Mouse (Mus musculus): ENCODE data around the gene Hfe2. TPM values are rescaled to one million over a fixed set of nuclear protein-coding genes. Genes with fewer than 3 reads are reported as not detected.
"Not testable (repeated sequence)": the region's sequence is repeated elsewhere in the genome, so short reads cannot be mapped to it uniquely, and the experiment has no call there.

The Hfe2 gene
- total and polyA plus RNA-seq, 2 experiments from 2014 or later: 0.78 to 2.1 TPM

DNA sequence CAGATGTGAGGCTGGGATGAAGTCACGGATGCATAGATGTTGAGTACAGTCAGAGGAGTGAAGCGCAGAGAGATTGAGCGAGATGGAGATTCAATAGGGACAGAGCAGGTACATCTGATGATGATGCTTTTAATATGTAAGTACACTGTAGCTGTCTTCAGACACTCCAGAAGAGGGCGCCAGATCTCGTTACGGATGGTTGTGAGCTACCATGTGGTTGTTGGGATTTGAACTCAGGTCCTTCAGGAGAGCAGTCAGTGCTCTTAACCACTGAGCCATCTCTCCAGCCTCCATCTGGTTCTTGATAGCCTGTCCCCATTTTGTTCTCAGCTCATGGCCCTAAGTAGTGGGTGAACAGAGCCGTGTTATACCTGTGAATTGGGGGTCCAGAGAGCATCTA, 41.9 kb upstream of the Hfe2 start:
- ATAC-seq; H3K27me3 ChIP-seq (ENCODE audit: insufficient read depth, low read length): not testable (repeated sequence)
- TF ChIP-seq CTCF (IDR thresholded peaks at IDR 0.05; ENCODE audit: low read depth): peak; percentile 20; the same call in 1 of the 2 replicates

DNA sequence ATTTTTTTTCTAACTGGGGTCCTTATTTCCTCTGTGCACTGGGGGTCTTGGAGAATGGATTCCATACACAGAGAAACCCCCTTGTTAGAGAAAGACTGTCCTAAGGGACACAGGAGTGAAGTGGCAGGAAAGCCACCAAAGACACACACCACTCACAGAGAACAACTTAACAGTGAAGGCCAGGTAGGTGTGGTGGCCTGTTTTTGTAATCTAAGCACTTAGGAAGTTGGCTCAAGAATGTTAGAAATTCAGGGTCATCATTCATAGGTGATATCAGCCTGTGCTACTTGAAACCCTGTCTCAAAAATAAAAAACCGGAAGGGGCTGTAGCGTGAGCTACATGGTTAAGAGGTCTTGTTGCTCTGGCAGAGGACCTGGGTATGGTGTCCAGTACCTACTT, 41.0 kb upstream of the Hfe2 start:
- Histone ChIP-seq H3K4me3 (ENCODE audit: low read length) (no peak overlapping the region), H3K36me3 (ENCODE audit: insufficient read depth, low read length) (no peaks in the 10 kb centered on the region), H3K4me2 (ENCODE audit: low read depth, low read length) (no peak overlapping the region), H3K9ac (replicated peaks; ENCODE audit: low read length) (no peak overlapping the region), H3K9me3 (ENCODE audit: low read length) (no peaks in the 10 kb centered on the region), H3K27ac (no peak overlapping the region), H3K4me1 (ENCODE audit: insufficient read depth, low read length) (no peaks in the 10 kb centered on the region), H3K27me3 (ENCODE audit: insufficient read depth, low read length) (no peaks in the 10 kb centered on the region)
- DNase-seq (ENCODE audit: low spot score) (no peak), ATAC-seq (no peak)
- TF ChIP-seq CTCF (IDR thresholded peaks at IDR 0.05; ENCODE audit: low read depth): no peak
- WGBS: 100% methylated on average over 2 of the region's 2 CpGs

More for the DNA sequence above, 41.9 kb upstream of the Hfe2 start:
- H3K36me3 ChIP-seq (ENCODE audit: insufficient read depth, low read length); H3K9ac ChIP-seq (replicated peaks; ENCODE audit: low read length); DNase-seq (ENCODE audit: low spot score); H3K4me1 ChIP-seq (ENCODE audit: insufficient read depth, low read length); H3K27ac ChIP-seq; H3K4me2 ChIP-seq (ENCODE audit: low read depth, low read length); H3K4me3 ChIP-seq (ENCODE audit: low read length); H3K9me3 ChIP-seq (ENCODE audit: low read length): not testable (repeated sequence)
- 49% methylated on average over 7 of the region's 7 CpGs for WGBS

DNA sequence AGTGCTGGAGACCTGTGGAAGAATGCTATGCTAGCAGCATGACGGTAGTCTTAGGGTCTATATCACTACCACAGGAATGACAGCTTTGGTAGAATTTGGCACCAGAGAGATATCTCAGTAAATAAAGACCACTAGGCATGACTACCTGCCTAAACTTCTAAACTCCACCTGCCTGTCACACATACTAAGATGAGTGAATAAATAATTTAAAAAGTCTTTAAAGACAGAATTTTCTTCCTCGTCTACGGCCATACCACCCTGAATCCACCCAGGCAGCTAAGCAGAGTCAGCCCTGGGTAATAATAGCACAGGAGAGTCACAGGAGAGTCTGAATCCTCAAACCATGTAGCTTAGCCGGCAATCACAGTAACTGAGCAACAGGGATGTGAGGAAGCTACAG, 40.1 kb upstream of the Hfe2 start:
- DNase-seq (ENCODE audit: low spot score) (no peak), ATAC-seq (no peak)
- no peak overlapping the region for H3K9ac ChIP-seq (replicated peaks; ENCODE audit: low read length)
- H3K27me3 ChIP-seq (ENCODE audit: insufficient read depth, low read length): no peaks in the 10 kb centered on the region
- H3K9me3 ChIP-seq (ENCODE audit: low read length): no peaks in the 10 kb centered on the region
- H3K36me3 ChIP-seq (ENCODE audit: insufficient read depth, low read length): no peaks in the 10 kb centered on the region
- no peak overlapping the region for H3K4me3 ChIP-seq (ENCODE audit: low read length)
- 77% methylated on average over 4 of the region's 4 CpGs for WGBS
- H3K4me2 ChIP-seq (ENCODE audit: low read depth, low read length): no peak overlapping the region
- no peaks in the 10 kb centered on the region for H3K4me1 ChIP-seq (ENCODE audit: insufficient read depth, low read length)
- TF ChIP-seq CTCF (IDR thresholded peaks at IDR 0.05; ENCODE audit: low read depth): no peak
- no peak overlapping the region for H3K27ac ChIP-seq

DNA sequence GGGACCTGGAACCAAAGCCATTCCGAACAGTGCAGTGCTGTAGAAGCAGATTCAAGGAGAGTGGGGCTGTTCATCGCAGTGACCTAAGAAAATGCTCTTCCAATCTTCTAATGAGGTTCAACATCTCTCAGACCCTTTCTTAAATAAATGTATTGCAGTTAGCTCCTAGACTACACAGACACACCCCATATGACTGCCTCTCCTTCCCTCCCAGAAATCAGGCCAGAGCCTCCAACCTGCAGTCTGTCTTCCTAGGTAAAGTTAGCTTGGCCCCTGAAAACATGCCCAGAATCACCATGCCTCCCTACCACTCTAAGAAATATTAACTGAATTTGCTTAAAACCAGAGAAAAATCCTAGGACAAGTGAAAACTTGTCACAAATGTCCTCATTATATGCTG, 39.6 kb upstream of the Hfe2 start:
- WGBS: 81% methylated on average over 2 of the region's 2 CpGs
- Histone ChIP-seq H3K9me3 (ENCODE audit: low read length) (no peaks in the 10 kb centered on the region), H3K27me3 (ENCODE audit: insufficient read depth, low read length) (no peaks in the 10 kb centered on the region), H3K36me3 (ENCODE audit: insufficient read depth, low read length) (no peaks in the 10 kb centered on the region), H3K27ac (no peak overlapping the region), H3K4me2 (ENCODE audit: low read depth, low read length) (no peak overlapping the region), H3K9ac (replicated peaks; ENCODE audit: low read length) (no peak overlapping the region), H3K4me1 (ENCODE audit: insufficient read depth, low read length) (no peaks in the 10 kb centered on the region), H3K4me3 (ENCODE audit: low read length) (no peak overlapping the region)
- ATAC-seq (no peak), DNase-seq (ENCODE audit: low spot score) (no peak)
- TF ChIP-seq CTCF (IDR thresholded peaks at IDR 0.05; ENCODE audit: low read depth): no peak

GRCm38 (mm10) chr3:96486064-96486827, 38.7 kb upstream of the Hfe2 start:
- not testable (repeated sequence) for H3K4me1 ChIP-seq (ENCODE audit: insufficient read depth, low read length); H3K27ac ChIP-seq
- ATAC-seq: peak; percentile 71

GRCm38 (mm10) chr3:96486828-96487559, 38.0 kb upstream of the Hfe2 start:
- DNase-seq (ENCODE audit: low spot score); H3K9ac ChIP-seq (replicated peaks; ENCODE audit: low read length); H3K36me3 ChIP-seq (ENCODE audit: insufficient read depth, low read length); H3K4me1 ChIP-seq (ENCODE audit: insufficient read depth, low read length); H3K9me3 ChIP-seq (ENCODE audit: low read length); H3K27ac ChIP-seq; H3K27me3 ChIP-seq (ENCODE audit: insufficient read depth, low read length): not testable (repeated sequence)
- H3K4me2 ChIP-seq (ENCODE audit: low read depth, low read length): peak overlapping the region; percentile 62
- peak overlapping the region; percentile 31 for H3K4me3 ChIP-seq (ENCODE audit: low read length)
- WGBS: 14% methylated on average over 5 of the region's 38 CpGs
- ATAC-seq: peak; percentile 81

More at GRCm38 (mm10) chr3:96486064-96486827, 38.7 kb upstream of the Hfe2 start:
- H3K9me3 ChIP-seq (ENCODE audit: low read length); H3K4me2 ChIP-seq (ENCODE audit: low read depth, low read length); H3K4me3 ChIP-seq (ENCODE audit: low read length); H3K36me3 ChIP-seq (ENCODE audit: insufficient read depth, low read length); DNase-seq (ENCODE audit: low spot score); H3K9ac ChIP-seq (replicated peaks; ENCODE audit: low read length); H3K27me3 ChIP-seq (ENCODE audit: insufficient read depth, low read length): not testable (repeated sequence)
- WGBS: 5% methylated on average over 3 of the region's 34 CpGs

All from hindbrain, postnatal 0 days (tissue).